Mouse (Mus musculus): Measurements from ENCODE around the gene Rprd2.
"Not testable (repeated sequence)": the region's sequence is repeated elsewhere in the genome, so short reads cannot be mapped to it uniquely, and the experiment has no call there.

Rprd2 gene

GRCm38 (mm10) chr3:95818571-95819288, at the start of gene Rprd2:
Gene Rprd2, minus strand, starts transcription at chr3:95818863.
- peak; percentile 85 for DNase-seq

DNA sequence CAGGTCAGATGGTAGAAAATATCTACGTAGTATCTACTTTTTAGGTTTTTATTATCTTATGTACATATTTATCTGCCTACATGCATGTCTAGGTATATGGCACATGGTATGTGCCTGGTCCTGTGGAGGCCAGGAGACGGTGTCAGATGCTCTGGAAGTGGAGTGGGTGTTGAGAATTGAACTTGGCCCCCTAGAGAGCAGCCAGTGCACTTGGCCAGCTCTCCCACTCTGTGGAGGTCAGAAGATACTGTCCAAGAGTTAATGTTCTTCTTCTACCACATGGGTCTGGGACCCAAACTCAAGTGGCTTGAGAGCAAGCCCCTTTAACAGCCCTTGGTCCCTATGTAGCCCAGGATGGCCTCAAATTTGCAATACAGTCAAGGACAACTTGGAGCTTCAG, 48.7 kb upstream of the Rprd2 start:
- DNase-seq = no peak

DNA sequence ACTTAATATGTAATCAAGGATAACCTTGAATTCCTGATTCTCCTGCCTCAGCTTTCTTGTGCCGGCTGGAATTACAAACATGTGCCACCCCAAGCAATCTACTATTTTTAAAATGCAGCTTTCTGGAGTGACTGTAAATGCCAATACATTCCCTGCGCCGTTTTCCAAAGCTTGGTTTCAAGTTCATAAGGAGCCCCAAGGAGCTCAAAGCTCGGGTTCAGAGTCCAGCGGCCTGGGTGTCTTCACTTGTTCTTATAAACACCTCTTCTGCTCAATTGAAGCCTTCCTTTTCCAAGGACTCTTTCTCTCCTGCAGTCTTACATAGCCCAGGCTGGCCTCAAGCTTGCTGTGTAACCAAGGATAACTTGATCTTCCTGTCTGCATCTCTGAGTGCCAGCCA, 47.4 kb upstream of the Rprd2 start:
- no peak for DNase-seq

GRCm38 (mm10) chr3:95865571-95865970, 46.9 kb upstream of the Rprd2 start:
- no peak for DNase-seq

DNA sequence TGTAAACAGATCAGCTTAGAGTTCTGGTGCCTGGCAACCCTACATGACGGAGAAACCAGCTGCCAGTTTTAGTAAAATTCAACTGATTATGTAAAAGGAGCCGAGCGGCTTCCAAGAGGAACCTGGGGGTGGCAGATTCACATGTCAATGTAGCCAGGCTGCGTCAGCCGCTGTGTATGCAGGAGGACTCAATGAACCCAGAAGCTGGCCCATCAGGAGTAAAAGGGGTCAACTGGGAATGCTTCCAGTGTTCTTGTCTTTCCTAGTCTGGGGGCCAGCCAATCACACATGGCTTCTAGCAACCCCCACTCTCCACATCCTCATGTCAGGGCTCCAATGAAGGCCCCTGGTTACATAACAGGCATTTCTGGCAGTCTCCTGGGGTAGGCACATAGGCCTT, 46.4 kb upstream of the Rprd2 start:
- peak; percentile 41 for DNase-seq

DNA sequence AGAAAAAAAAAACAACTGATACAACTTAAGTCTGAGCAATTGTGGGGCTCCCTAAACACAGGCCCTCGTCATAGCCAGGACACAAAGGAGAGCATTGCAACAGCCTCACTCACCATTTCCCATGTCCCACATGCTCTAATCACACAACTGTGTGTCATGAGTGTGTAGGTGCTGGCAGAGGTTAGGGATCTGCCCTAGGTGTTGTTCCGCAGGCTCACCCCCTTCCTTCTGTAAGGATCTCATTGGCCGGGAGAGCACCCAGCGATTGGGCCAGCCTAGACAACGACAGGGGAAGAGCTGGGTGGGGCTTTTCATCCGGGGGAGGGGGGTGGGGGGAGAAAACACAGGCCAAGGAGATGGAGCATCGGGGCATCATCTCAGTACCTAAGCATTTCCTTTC, 44.9 kb upstream of the Rprd2 start:
- DNase-seq = no peak

GRCm38 (mm10) chr3:95861796-95862195, 43.1 kb upstream of the Rprd2 start:
- peak; percentile 68 for DNase-seq

GRCm38 (mm10) chr3:95861216-95861615, 42.6 kb upstream of the Rprd2 start:
- no peak for DNase-seq

- DNase-seq = no peak
Observed at GRCm38 (mm10) chr3:95860323-95860722, 41.7 kb upstream of the Rprd2 start.

- not testable (repeated sequence) for DNase-seq
Observed at GRCm38 (mm10) chr3:95858278-95858677, 39.6 kb upstream of the Rprd2 start.

DNA sequence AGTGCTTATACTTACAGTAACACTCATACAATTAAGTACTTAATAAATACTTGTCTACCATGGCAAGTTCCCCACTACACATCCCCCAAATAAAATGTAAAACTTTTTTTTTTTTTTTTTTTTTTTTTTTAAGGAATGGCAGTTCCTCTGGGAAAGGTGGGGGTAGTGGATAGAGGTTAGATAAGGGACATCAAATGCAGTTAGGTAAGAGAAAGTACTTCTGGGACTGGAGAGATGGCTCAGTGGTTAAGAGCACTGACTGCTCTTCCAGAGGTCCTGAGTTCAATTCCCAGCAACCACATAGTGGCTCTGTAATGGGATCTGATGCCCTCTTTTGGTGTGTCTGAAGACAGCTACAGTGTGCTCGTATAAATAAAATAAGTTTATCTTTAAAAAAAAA, 38.4 kb upstream of the Rprd2 start:
- not testable (repeated sequence) for DNase-seq

DNA sequence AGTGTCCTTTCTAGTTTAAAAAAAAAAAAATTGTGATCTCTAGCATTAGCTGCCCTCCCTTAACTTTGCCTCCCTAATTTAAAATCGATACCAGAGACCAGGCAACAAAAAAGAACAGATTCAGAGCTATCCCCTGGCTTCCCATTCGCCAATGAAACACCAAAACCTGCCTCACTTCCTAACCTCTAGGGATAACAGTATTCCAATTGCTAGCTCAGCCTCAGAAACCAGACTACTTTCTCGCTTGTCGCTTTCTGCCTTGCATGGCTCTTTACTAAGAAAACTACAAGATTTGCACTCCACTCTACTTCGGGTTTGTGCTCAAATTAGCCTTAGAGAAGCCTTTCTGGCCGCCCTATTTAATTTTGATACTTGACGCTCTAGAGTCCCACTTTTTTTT, 37.5 kb upstream of the Rprd2 start:
- no peak for DNase-seq

DNA sequence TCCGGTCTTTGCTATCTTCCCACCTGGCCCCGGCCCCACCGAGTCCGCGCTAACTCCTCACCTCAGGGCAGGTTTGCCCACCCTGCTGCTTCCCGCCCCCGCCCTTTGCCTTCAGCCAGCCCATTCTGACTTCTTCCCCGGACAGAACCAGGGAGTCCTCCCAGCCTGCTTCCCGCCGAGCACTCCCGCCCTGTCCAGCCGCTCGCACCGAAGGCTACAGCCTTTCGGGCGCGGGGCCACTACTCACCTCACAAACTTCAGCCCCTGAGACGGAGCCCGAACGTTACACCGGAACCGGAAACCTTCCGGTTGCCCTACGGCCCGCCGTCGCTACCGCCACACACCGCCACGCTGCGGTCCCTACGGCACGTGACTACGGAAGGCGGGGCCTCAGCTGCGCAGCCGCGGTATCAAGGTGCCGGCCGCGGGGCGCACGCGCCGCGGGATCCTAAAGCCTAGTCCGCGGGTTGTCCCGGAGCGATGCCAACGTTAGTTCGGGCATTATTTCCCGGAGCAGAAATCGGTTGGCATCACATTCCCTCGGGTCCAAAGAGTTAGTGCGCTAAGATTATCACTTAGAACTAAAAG, 36.9 kb upstream of the Rprd2 start, which contains the start of gene Prpf3:
TSS of gene Prpf3 (minus strand) at position 384 of the 588 bp plus-strand sequence.
- DNase-seq = peak; percentile 93

GRCm38 (mm10) chr3:95851317-95851716, 32.7 kb upstream of the Rprd2 start:
- no peak for DNase-seq

DNA sequence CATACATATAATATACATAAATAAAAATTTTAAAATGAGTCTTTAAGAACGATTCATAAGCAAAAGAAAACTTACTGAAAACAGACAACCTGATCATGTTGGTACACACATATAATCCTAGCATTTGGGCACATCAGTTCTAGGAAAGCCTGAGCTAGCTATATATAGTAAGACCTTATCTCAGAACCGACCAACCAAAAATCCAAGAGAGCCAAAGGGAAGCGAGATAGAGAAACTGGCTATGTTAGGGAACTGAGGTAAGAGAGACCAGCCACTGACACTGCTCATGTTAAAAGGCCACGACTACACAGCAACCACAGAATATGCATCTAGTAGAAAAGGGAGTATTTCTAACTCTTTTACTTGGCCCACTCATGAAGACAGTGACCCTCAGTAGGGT, 31.9 kb upstream of the Rprd2 start:
- DNase-seq = no peak

DNA sequence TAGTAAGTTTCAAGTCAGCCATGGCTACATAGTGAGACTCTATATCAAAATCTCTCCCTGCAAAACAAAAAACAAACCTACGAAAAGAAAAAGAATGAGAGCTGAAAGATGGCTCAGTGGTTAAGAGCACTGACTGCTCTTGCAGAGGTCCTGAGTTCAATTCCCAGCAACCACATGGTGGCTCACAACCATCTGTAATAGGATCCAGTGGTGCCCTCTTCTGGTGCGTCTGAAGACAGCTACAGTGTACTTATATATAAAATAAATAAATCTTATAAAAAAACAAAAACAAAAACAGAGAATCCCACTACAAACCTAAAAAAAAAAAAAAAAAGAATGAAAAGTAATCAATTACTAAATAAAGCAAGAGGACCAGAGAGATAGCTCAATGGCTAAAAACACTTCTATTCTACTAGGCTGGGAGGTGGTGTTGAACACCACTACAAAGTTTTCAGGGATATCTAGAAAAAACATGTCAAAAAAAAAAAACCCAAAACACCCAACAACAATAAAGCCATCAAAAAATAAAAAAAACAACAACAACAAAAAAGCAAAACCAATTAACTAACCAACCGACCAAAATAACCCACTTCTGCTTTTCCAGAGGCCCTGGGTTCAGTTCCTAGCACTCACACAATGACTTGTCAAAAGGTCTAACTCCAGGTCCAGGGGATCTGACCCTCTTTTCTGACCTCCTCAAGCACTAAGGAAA, 24.0 kb upstream of the Rprd2 start:
- no peak for DNase-seq

DNA sequence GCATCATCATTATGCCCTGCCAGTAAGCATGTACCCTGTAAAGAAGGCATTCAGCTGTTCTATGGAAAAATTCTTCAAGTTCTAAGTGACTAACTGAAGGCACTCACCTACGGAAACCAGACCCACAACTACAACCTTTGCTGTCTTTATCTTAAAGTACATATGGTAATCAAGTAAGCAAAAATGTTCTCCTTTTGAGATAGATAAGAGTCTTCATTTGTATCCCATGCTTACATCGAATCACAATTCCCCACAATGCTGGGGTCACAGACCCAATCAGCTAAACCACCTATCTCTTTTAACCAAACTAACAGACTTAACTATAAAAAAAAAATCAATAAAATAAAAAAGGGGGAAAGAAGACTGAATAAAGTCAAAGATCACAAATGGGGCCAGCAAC, 20.6 kb upstream of the Rprd2 start:
- DNase-seq = no peak

DNA sequence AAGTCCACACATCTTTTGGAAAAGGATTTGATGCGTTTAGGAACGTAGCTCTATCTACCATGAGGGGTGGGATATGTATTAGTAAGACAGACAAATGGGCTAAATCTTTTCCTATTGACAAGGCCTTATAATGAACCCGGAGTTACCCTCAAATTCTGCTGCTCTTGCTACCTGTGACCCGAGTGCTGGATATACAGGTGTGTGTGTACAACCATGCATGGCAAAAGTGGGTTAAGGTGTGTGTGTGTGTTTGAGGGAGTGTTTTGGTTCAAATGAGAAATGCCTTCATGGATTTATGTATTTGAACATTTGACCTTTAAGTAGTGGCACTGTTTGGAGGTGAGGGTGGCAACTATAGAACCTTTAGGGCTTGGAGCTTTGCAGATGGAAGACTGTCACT, 10.4 kb upstream of the Rprd2 start:
- no peak for DNase-seq

GRCm38 (mm10) chr3:95826275-95826674, 7.6 kb upstream of the Rprd2 start:
- DNase-seq = no peak

DNA sequence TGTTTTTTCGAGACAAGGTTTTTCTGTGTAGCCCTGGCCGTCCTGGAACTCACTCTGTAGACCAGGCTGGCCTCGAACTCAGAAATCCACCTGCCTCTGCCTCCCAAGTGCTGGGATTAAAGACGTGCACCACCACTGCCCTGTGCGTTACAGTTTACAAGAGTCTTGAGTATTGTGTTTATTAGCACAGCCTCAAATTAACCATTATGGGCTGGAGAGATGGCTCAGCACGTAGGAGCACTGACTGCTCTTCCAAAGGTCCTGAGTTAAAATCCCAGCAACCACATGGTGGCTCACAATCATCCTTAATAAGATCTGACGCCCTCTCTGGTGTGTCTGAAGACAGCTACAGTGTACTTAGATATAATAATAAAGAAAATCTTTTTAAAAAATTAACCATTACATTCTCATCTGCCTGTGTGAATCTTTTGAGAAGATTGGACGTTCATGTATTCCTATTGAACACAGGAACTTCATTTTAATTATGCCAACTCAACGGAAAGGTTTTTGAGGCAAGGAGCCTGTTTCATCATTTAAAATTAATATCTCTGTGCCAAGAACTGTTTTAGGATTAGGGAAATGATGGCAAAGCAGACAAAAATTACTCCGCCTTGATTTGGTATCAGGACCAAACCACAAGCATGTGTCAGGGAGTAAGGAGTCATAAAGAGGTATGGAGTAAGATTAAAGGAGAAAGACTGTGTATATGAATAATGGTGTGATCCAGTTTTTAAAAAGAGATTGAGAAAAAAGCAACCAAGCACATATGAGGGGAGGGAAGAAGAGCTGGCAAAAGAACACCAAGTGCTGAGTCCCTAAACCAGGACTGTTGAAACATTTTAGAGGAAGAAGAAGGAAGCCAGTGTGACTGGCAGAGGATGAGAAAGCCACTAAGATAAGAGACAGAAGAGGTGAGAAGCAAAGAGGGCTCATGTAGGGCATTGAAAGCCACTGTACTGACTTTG, 1.7 kb upstream of the Rprd2 start:
- DNase-seq = no peak

DNA sequence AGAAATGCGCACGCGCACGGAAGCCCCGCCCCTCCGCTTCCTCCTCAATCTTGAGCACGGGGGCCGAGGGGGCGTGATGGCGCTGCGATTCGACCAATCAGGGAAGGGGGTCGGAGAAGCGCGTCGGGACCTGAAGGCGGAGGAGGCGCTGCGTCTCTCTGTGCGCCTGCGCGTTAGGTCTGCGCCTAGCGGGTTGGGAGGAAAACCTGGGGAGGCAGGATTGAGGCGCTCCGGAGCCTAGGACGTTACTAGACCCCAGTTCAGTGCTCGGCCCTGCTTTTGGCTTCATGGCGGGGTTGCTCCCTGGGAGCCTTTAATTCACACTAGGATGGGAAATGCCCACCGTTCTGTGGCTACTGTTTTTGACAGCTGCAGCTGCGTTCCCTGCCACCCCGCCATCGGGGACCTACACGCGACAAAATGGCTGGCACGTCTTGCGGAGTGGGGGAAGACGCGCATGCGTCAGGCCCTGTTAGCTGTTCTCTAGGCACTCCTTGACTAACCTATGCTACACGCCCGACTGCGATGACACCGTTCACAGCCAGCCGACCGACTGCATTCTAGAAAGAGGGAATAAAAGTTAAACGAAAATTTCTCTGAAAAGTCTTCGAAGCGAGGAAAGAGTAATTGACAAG, 805 bp upstream of the Rprd2 start:
- DNase-seq = peak; percentile 100

DNA sequence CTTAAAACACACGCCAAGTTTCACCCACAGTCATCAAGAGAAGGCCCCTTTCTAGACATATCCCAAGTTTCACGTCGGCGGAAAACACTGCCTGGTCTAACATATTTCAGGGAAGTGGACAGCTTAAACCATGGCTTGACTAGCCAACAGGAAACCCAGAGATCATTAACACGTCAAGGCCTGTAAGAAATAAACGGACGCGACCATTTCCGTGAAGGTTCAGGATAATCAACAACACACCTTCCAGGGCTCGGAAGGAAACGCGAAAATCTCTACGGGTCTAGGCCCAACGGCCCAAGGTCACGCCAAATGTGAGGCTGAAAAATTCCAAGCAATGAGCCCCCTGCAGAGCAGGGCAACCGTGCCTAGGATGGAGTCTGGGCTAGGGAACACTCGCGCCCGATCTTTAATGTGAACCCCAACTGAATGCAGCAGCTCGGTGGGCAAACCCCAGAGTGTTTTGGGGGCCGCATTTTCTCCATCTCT, 594 bp downstream of the Rprd2 start:
- DNase-seq = peak; percentile 72
